Mouse (Mus musculus): ENCODE results near the gene Ppm1n.

The Ppm1n gene

DNA sequence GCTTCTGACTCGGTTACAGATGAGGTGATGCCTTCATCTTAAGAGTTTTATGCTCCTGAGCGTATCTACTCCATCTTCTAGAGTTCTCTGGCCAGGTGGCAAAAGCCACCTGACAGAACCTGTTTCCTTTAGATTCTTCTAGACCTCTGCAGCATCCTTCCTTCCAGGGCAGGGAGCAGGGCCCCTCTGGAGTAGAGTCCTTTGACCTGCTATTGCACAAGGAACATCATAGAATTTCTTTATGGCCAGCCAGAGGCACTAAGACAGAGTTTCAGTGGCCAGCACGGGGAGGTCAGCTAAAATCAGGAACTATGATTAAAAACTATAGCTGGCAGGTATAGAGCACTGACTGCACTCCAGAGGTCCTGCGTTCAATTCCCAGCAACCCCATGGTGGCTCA lies 27.8 kb downstream of the Ppm1n start:
- no peak for DNase-seq (ENCODE audit: low read depth, low spot score)

DNA sequence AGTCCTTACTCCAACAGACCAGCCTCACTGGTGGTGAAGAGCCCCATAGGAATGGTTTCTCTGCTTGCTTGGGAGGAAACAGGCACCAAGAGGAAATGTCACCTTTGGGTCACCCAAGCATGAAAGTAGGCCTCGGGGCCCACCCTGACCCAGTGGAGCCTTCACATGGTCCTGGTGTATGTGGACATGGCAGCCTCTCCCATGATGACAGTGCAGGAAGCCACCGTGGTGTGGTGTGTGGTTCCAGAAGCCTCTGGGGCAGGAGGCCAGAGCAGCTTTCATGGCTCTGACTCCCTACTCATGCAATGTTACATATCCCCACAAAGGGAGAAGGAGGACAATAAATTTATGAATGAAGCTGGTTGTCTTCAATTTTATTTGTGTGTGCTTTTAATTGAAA lies 32.4 kb downstream of the Ppm1n start:
- no peak for DNase-seq (ENCODE audit: low read depth, low spot score)

DNA sequence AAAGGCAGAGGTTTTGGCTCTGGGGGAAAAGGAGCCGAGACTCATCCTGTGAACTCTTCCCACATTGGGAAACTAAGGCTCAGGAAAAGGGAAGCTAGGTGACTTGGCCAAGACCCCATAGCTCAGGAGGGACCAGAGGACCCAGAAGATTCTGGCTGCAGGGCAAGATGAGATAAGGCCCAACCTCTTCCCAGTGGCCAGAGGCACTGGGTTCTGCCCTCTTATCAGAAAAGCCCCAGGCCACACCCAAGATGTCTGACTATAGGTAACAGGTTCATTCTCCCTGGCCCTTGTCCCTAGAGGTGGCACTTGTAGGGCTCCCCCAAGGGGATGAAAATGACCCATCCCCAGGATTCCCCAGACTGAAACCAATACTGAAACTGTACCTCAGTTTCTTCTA lies 33.0 kb downstream of the Ppm1n start:
- no peak for DNase-seq (ENCODE audit: low read depth, low spot score)

DNA sequence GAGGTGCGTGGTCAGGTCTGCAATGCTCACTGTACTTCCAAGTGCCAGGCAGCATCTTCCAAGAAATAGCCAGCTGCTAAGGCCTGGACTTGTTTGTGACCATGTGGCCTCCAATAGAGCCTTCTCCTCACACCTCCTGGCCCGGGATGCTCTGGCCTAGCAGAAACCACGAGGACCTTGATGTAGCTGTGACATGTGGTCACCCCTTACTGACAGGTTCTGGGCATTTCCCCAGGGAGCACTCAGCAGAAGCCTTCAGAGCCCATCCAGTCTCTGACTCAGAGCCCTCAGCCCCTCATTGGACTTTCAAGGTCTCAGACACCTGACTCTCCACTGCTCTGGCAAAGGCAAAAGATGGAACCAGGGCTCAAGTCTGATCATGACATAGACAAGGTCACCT lies 34.8 kb downstream of the Ppm1n start:
- DNase-seq (ENCODE audit: low read depth, low spot score): peak; percentile 44

DNA sequence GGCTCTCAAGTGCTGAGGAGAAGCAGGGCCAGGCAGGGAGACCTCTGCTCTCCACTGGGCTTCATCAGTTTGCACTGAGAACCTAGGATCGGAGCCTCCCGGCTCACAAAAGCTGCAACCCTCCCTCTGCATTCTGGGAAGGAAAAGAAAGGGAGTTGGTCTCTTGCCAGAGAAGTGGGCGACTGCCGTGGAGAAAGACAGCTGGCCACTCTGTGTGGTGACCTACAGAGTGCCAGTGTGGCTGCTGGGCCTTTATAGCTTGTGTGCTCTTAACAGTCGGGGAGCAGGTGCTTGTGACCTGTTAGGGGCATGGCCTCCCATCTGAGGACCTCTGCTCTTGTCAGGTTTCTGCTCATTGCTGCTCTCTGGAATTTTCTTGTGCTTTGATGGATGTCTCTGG lies 36.0 kb downstream of the Ppm1n start:
- DNase-seq (ENCODE audit: low read depth, low spot score): no peak

DNA sequence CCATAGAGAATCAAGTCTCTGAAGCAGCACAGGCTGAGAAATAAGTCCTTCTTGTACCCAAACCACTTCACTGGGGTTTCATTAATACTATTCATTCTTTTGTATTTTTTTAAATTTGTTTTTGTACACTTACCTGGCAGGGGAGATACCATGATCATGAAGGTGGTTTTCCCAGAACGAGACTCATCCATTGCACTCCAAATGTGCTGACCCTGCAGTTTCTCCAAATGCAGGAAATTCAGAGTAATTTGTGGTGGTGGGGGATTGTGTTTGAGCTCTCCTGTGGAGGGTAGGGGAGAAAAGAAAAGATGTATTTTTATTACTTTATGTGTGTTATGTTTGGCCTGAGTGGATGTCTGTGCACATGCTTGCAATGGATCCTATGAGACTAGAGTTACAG lies 37.9 kb downstream of the Ppm1n start:
- no peak for DNase-seq (ENCODE audit: low read depth, low spot score)

DNA sequence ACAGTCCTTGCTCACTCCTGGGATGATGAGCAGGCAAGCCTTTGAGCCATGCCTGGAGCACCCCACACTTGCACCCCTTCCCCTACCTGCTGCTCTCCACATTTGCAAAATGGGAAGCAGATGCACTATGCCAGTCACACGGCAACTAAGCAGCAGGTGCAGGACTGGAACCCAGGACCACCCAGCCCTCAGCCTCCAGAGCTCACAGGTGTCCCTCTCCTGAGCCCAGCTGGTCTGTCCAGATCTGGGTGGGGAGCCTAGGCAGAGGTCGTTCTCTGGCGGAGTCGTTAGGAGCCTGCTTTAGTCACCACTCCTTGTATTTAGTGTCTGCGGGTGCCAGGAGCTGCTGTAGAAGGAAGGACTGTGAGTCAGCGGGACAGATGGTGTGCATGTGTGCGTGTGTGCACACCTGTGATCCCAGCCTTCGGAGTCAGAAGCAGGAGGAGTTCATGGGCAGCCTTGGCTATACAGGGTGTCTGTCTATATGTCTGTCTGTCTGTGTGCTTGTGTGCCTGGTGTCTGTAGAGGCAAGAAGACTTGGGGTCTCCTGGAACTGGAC lies 38.9 kb downstream of the Ppm1n start:
- no peak for DNase-seq (ENCODE audit: low read depth, low spot score)

DNA sequence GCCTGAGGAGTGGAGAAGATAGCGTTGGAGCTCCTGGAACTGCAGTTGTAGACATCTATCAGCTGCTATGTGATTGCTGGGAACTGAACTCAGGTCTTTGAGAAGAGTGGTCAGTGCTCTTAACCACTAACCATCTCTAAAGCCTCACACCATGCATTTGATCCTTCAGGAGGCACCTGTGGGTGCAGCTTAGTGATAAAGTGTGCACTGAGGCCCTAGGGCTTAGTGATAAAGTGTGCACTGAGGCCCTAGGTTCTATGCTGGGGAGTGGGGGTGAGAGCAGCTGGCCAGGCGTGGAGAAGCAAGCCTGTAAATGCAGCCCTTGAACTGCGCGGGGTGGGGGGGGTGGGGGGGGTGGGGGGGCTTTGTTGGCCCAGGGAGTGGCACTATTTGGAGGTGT lies 39.9 kb downstream of the Ppm1n start:
- DNase-seq (ENCODE audit: low read depth, low spot score): no peak

DNA sequence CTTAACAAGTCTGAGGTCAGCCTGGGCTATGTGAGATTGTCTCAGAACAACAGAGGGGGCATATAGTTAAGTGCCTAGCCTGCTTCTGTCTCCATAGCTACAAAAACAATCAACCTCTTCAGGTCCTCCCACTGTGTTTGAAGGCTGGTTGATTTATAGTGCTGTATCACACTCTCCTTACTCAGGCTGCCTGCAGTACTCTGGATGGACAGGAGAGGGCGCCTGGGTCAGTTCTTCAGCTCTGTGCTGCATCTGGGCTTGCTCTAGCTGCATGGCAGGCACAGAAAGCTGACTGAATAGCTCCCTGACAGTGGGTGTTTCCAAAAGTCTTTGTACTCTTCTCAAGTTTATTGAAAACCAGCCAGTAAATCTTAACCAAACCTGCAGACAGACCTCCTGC lies 40.4 kb downstream of the Ppm1n start:
- DNase-seq (ENCODE audit: low read depth, low spot score): peak; percentile 92

DNA sequence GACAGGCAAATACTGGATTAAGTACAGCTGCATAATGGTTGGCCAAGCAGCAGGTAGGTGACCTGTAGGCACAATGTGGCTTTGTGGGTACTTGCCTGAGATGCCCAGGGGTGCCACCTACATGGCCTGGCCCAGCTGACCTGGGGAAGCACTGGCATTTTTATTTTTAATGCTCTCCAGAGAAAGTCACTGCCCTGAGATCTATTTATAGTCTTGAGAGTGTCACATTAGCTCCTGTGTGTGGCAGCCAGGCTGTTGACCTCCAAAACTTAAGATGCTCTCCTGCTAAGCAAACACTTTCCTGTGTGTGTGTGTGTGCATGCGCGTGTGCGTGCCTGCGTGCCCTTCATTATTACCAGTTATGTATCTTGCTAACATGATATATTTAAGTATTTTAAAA lies 41.5 kb downstream of the Ppm1n start:
- DNase-seq (ENCODE audit: low read depth, low spot score): no peak

DNA sequence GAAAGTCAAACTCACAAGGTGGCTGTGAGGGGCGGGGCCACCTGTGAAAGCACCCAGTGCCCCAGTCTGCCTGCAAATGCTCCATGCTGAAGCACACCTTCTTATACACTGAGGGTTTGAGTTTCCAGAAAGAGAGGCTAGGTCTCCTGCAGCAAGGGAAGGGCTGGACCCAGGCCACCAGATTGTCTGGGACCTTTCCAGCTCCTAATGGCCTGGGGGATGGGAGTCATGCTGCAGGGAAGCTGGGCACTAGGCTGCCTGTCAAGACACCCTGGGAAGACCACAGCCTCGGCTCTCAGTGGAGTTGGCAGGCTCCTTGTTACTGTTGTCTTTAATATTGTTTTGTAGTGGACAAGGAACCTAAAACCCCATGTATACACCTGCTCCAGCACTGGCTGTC lies 43.5 kb downstream of the Ppm1n start:
- no peak for DNase-seq (ENCODE audit: low read depth, low spot score)

DNA sequence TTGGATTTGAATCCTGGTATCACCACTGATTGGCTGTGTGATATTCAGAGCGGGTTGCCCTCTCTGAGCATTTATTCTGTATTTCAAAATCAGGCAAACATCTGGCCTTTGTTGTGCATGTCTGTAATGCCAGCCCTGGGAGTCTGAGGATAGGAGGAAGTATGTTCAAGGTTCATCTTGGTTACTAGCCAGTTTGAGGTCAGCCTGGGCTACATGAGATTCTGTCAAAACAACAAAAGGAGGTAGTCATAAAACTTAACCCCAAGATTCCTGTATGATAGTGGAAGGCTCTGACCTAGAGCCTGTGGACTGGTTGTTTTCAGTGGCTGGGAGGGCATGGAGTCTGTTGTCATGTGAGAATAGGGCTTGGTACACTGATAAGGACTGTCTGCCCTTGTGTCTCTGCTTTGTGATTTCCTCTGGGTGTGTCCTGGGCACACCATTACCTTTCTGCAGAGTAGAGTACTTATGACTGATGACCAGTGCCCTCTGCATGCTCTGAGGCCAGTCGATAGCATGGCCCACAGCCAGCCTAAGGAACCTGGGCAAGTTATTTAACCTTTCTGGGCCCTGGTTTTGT lies 44.7 kb downstream of the Ppm1n start:
- DNase-seq (ENCODE audit: low read depth, low spot score): no peak

DNA sequence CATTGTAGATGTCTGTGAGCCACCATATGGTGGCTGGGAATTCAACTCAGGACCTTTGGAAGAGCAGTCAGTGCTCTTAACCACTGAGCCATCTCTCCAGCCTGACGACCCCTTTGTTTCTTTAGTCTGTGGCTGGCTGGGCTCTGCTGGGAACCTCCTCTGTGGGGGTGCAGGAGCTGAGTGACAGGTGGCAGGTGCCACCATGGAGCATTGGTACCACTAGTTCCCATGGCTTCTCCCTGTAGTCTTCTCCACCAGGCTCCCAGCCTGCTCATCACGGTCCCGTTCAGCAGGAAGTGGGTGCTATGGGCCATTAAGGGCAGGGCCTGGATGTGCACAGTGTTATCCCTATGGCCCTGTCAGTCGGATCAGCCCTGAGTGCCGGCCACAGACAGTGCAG lies 45.2 kb downstream of the Ppm1n start:
- no peak for DNase-seq (ENCODE audit: low read depth, low spot score)

DNA sequence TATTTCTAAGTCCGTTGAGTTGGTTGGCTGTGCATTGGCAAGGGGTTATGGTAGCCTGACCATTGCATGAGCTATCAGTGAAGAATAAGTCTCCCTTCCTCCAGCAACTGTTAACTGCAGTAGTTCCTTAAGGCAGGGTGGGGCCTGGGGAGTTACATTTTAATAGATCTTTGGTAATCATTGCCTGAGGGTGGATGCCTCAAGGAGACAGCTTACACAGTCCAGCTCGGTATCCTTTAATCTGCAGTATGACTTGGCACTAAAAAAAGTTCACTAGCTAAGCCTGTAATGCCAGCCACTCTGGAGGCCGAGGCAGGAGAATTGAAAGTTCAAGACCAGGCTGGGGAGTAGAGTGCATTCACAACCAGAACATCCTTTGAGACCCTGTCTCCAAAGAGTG lies 48.0 kb downstream of the Ppm1n start:
- DNase-seq (ENCODE audit: low read depth, low spot score): no peak

DNA sequence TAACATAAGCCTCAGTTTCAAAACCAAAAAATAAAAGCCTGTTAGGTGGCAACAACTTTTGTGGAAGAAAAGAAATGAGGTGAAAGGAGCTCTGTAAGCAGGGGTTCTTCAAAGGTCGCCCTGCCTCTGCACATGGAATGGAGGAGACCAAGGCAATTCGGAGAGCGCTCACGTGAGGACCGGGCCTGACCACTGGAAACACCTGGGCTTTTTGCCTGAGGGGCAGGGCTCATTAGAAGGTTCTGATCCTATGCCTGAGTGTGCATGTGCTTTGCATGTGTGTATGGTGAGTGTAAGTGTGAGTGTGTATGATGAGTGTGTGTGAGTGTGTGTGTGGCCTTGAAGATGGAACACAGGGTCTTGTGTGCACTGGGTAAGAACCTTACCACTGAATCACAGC lies 49.0 kb downstream of the Ppm1n start:
- DNase-seq (ENCODE audit: low read depth, low spot score): no peak

DNA sequence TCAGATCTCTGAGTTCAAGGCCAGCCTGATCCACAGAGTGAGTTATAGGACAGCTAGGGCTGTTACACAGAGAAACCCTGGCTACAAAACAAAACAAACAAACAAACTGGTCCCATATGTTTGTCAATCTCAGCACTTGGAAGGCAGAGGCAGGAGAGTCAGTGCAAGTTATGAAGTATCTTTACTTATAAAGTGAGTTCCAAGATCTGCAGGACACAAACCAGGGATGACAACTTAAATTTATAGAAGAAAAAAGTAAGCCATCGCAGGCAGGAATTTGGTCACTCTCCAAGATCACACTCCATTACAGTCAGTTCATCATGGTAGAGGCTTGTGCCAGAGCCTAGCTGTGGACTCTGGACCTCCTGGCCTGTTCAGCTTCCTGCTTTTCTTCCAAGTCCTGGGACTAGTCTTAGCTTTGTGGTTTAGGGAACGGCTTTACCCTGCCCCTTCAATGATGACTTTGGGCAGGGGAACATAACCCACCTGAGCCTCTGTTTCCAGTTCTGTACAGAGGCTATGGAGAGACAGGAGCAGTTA lies 49.8 kb downstream of the Ppm1n start:
- no peak for DNase-seq (ENCODE audit: low read depth, low spot score)

DNA sequence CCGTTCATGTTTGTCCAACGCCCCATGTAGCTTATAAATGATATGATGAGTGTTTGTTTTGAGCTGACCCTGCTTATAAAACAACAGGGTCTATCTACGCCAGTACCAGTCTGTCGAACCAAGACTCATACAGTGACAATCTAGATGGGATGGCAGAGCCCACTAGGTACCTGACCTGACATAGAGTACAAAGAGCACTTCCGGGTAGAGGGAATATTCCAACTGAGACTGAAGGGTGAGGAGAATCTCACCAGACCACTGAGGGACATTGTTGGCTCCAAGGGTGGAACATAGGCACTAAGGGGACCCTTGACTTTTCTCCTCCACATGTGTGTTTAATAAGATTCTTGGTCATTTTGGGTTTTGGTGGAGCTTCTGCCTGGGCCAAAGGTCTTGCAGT lies 50.5 kb downstream of the Ppm1n start:
- no peak for DNase-seq (ENCODE audit: low read depth, low spot score)

DNA sequence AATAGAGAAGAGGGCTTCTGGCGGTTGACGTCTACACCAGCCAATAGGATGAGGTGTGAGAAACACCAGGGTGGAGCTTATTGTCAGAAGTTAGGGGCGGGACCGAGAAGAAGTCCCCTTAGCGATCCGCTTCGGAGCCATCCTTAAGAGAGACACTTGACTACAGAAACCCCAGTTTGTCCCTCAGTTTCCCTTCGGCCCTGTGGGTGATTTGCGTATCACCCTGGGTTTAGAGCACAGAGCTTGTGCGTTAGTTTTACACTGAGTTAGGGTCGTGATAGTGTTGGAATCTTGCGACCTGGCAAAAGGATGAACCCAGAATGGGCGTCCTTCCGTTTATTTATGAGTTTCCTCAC lies 51.1 kb downstream of the Ppm1n start:
- DNase-seq (ENCODE audit: low read depth, low spot score): no peak

DNA sequence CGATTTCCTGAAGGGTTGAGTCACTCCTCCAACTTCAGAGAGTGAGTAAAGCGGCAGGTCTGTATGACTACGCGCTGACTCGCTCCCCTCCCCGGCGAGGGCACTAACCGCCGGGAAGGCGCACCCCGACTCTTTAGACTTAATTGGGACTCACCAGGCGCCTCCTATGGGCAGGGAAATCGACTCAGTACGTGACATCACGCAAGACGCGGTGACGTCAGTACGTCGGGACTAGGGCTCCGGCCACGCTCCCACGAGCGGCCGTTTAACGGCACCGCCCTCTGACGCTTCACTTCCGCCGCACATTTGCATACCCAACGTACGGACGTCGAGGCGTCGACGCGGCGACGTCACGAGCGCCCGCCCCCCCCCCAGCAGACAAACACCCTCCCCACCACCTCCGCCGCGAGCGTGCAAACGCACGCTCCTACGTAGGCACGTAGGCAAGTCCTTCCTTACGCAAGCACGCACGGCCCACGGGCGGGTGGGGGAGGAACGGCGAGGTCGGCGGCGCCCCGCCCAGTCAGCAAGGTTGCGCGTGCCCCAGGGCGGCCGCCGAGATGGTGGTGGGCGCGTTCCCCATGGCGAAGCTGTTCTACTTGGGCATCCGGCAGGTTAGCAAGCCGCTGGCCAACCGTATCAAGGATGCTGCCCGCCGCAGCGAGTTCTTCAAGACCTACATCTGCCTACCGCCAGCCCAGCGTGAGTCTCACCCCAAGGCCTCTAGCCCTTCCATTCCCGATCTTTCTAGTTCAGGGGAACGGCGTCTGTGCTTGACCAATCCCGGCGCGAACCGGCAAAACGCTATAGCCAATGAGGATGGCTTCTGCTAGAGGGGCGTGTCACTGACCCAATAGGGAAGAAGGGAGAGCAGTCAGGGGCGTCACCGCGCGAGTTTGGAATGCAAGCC lies 51.7 kb downstream of the Ppm1n start, which contains the start of gene Opa3:
Opa3 (plus strand) TSS at position 452 of the 910 bp plus-strand sequence.
- peak; percentile 99 for DNase-seq (ENCODE audit: low read depth, low spot score)

DNA sequence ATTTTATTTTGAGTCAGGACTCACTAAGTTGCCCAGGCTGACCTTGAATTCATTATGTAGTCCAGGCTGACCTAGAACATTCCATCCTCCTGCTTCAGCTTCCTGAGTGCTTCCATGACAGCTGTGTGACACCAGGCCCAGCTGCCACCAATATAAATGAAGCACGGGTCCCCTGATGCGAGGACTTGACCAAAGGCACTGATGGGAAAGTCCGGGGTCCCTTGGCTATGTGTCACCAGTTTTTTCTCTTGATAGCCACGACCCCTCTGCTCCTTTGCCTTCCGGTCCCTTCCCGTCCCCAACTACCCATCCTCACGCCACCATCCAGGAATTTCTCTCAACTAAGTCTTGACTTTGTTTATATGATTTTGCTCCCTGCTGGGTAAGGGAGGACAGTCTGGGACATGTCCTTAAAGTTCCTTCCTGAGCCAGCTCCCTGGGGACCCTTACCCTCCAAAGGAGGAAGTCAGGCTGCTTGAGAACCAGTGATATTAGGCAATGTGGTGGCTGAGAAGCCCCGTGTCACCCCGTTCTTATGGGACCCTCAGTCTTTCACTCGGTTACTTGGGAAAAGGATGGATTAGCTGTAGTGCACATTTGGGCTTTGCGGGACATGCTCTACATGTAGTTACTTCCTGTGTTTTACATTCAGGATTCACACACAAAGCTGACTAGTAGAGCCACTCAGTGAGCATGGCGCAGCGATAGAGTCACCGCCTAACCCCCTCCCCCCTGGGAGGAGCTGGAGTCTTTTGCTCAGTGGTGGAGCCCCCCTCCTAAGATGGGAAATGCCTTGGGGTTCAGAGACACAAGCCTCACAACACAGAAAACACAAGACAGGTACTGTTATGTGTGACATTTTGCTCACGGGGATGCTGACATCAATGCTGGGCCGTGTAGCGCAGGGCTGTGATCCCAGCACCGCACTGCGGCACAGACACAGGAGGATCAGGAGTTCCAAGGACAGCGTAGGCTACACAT lies 52.8 kb downstream of the Ppm1n start:
- peak; percentile 44 for DNase-seq (ENCODE audit: low read depth, low spot score)
